Mouse (Mus musculus): ENCODE results near the gene Amt. TPM values are rescaled to one million over a fixed set of nuclear protein-coding genes. Genes with fewer than 3 reads are reported as not detected.

Gene Amt
- polyA plus RNA-seq, 1 experiment: 69.2 TPM

- H3K27me3 ChIP-seq (ENCODE audit: control insufficient read depth, insufficient read depth, low read length, poor library complexity, severe bottlenecking): no peaks in the 10 kb centered on the region
- H3K27ac ChIP-seq (ENCODE audit: insufficient read depth, low read length): 0 out of 2 replicates have a peak overlapping the region, but pooled peaks have one; percentile 71
- peaks cover 6% of the 10 kb centered on the region for H3K4me1 ChIP-seq (ENCODE audit: control insufficient read depth, insufficient read depth, low read length)
- H3K9ac ChIP-seq (ENCODE audit: low read depth, poor library complexity, severe bottlenecking): peak overlapping the region; percentile 91
- no peaks in the 10 kb centered on the region for H3K9me3 ChIP-seq (replicated peaks; ENCODE audit: control insufficient read depth, insufficient read depth, low read length, poor library complexity, severe bottlenecking)
- H3K4me3 ChIP-seq (ENCODE audit: low read depth, low read length): peak overlapping the region; percentile 73
- TF ChIP-seq CTCF (IDR thresholded peaks at IDR 0.05; ENCODE audit: low read depth, low read length): no peak
- no peak for TF ChIP-seq POLR2A (IDR thresholded peaks at IDR 0.05; ENCODE audit: insufficient read depth, low read length)
- no peak for TF ChIP-seq EP300 (IDR thresholded peaks at IDR 0.05; ENCODE audit: insufficient read depth, low read depth, low read length)
- H3K36me3 ChIP-seq (ENCODE audit: control insufficient read depth, insufficient read depth, low read length, poor library complexity, severe bottlenecking): no peaks in the 10 kb centered on the region
Observed at GRCm38 (mm10) chr9:108262494-108263049, 34.1 kb upstream of the Amt start.

GRCm38 (mm10) chr9:108263131-108263681 lies 33.4 kb upstream of the Amt start:
- no peaks in the 10 kb centered on the region for H3K27me3 ChIP-seq (ENCODE audit: control insufficient read depth, insufficient read depth, low read length, poor library complexity, severe bottlenecking)
- H3K4me3 ChIP-seq (ENCODE audit: low read depth, low read length): peak overlapping the region; percentile 73
- peaks cover 6% of the 10 kb centered on the region for H3K4me1 ChIP-seq (ENCODE audit: control insufficient read depth, insufficient read depth, low read length)
- TF ChIP-seq CTCF (IDR thresholded peaks at IDR 0.05; ENCODE audit: low read depth, low read length): no peak
- no peak for TF ChIP-seq EP300 (IDR thresholded peaks at IDR 0.05; ENCODE audit: insufficient read depth, low read depth, low read length)
- no peak for TF ChIP-seq POLR2A (IDR thresholded peaks at IDR 0.05; ENCODE audit: insufficient read depth, low read length)
- peak overlapping the region; percentile 91 for H3K9ac ChIP-seq (ENCODE audit: low read depth, poor library complexity, severe bottlenecking)
- H3K9me3 ChIP-seq (replicated peaks; ENCODE audit: control insufficient read depth, insufficient read depth, low read length, poor library complexity, severe bottlenecking): no peaks in the 10 kb centered on the region
- H3K27ac ChIP-seq (ENCODE audit: insufficient read depth, low read length): peak overlapping the region; percentile 71
- no peaks in the 10 kb centered on the region for H3K36me3 ChIP-seq (ENCODE audit: control insufficient read depth, insufficient read depth, low read length, poor library complexity, severe bottlenecking)

GRCm38 (mm10) chr9:108263690-108264190 lies 32.9 kb upstream of the Amt start, which contains the start of gene Dag1:
Dag1 (minus strand) TSS chr9:108263958.
- TF ChIP-seq POLR2A (IDR thresholded peaks at IDR 0.05; ENCODE audit: insufficient read depth, low read length) (peak; percentile 25), EP300 (IDR thresholded peaks at IDR 0.05; ENCODE audit: insufficient read depth, low read depth, low read length) (no peak), CTCF (IDR thresholded peaks at IDR 0.05; ENCODE audit: low read depth, low read length) (no peak)
- peak within 1 kb of the TSS; percentile 91 for H3K9ac ChIP-seq (ENCODE audit: low read depth, poor library complexity, severe bottlenecking)

GRCm38 (mm10) chr9:108264191-108264921 lies 32.3 kb upstream of the Amt start:
- H3K4me3 ChIP-seq (ENCODE audit: low read depth, low read length): peak overlapping the region; percentile 61
- peak; percentile 47 for TF ChIP-seq EP300 (IDR thresholded peaks at IDR 0.05; ENCODE audit: insufficient read depth, low read depth, low read length)
- TF ChIP-seq POLR2A (IDR thresholded peaks at IDR 0.05; ENCODE audit: insufficient read depth, low read length): no peak

More at GRCm38 (mm10) chr9:108263690-108264190, 32.9 kb upstream of the Amt start, which contains the start of gene Dag1:
- Histone ChIP-seq H3K27ac (ENCODE audit: insufficient read depth, low read length) (peak within 1 kb of the TSS; percentile 99), H3K27me3 (ENCODE audit: control insufficient read depth, insufficient read depth, low read length, poor library complexity, severe bottlenecking) (no peaks in the 10 kb centered on the region), H3K4me1 (ENCODE audit: control insufficient read depth, insufficient read depth, low read length) (peaks cover 9% of the 10 kb centered on the region), H3K36me3 (ENCODE audit: control insufficient read depth, insufficient read depth, low read length, poor library complexity, severe bottlenecking) (no peaks in the 10 kb centered on the region), H3K4me3 (ENCODE audit: low read depth, low read length) (peak within 1 kb of the TSS; percentile 73), H3K9me3 (replicated peaks; ENCODE audit: control insufficient read depth, insufficient read depth, low read length, poor library complexity, severe bottlenecking) (no peaks in the 10 kb centered on the region)

GRCm38 (mm10) chr9:108266261-108266935 lies 30.3 kb upstream of the Amt start:
- no peaks in the 10 kb centered on the region for H3K9me3 ChIP-seq (replicated peaks; ENCODE audit: control insufficient read depth, insufficient read depth, low read length, poor library complexity, severe bottlenecking)
- no peaks in the 10 kb centered on the region for H3K27me3 ChIP-seq (ENCODE audit: control insufficient read depth, insufficient read depth, low read length, poor library complexity, severe bottlenecking)
- no peaks in the 10 kb centered on the region for H3K36me3 ChIP-seq (ENCODE audit: control insufficient read depth, insufficient read depth, low read length, poor library complexity, severe bottlenecking)
- H3K4me3 ChIP-seq (ENCODE audit: low read depth, low read length): no peak overlapping the region
- peak overlapping the region; percentile 52 for H3K9ac ChIP-seq (ENCODE audit: low read depth, poor library complexity, severe bottlenecking)
- peak overlapping the region; percentile 99 for H3K27ac ChIP-seq (ENCODE audit: insufficient read depth, low read length)
- no peak for TF ChIP-seq CTCF (IDR thresholded peaks at IDR 0.05; ENCODE audit: low read depth, low read length)
- TF ChIP-seq POLR2A (IDR thresholded peaks at IDR 0.05; ENCODE audit: insufficient read depth, low read length): no peak
- TF ChIP-seq EP300 (IDR thresholded peaks at IDR 0.05; ENCODE audit: insufficient read depth, low read depth, low read length): no peak
- peaks cover 6% of the 10 kb centered on the region for H3K4me1 ChIP-seq (ENCODE audit: control insufficient read depth, insufficient read depth, low read length)

More at GRCm38 (mm10) chr9:108264191-108264921, 32.3 kb upstream of the Amt start:
- no peaks in the 10 kb centered on the region for H3K9me3 ChIP-seq (replicated peaks; ENCODE audit: control insufficient read depth, insufficient read depth, low read length, poor library complexity, severe bottlenecking)
- peak overlapping the region; percentile 99 for H3K27ac ChIP-seq (ENCODE audit: insufficient read depth, low read length)
- peaks cover 10% of the 10 kb centered on the region for H3K4me1 ChIP-seq (ENCODE audit: control insufficient read depth, insufficient read depth, low read length)
- no peaks in the 10 kb centered on the region for H3K27me3 ChIP-seq (ENCODE audit: control insufficient read depth, insufficient read depth, low read length, poor library complexity, severe bottlenecking)
- no peaks in the 10 kb centered on the region for H3K36me3 ChIP-seq (ENCODE audit: control insufficient read depth, insufficient read depth, low read length, poor library complexity, severe bottlenecking)
- peak overlapping the region; percentile 52 for H3K9ac ChIP-seq (ENCODE audit: low read depth, poor library complexity, severe bottlenecking)

Measured in ES-Bruce4 (cell line).